ENCODE assay signal across 8 mouse cellular contexts in genomic region chr1:180226766-180227165, GRCm38 (mm10). TPM values are rescaled to one million over a fixed set of nuclear protein-coding genes. Genes with fewer than 3 reads are reported as not detected.
DNase-seq lines count a peak whose midpoint lies in the region; ATAC-seq and TF ChIP-seq lines count a peak whose summit lies in the region.

No protein-coding gene starts in this region.

- no peak for TF ChIP-seq EP300 in heart, adult 2 months (IDR thresholded peaks at IDR 0.05; ENCODE audit: insufficient read depth, low read depth, low read length)

- no peak for TF ChIP-seq POLR2A in heart, adult 2 months (IDR thresholded peaks at IDR 0.05; ENCODE audit: insufficient read depth, low read depth, low read length)

- WGBS in heart, embryonic 13.5 days, result 78% methylated on average over 3 of the region's 3 CpGs
- WGBS in heart, adult 2 months, result 80% methylated on average over 3 of the region's 3 CpGs
- WGBS in liver, embryonic 16.5 days (ENCODE audit: insufficient replicate concordance), result 73% methylated on average over 3 of the region's 3 CpGs

- H3K36me3 ChIP-seq in heart, embryonic 13.5 days, result peaks cover 16% of the 10 kb centered on the region; the same call in 1 of the 2 replicates
- H3K36me3 ChIP-seq in heart, adult 2 months (ENCODE audit: control insufficient read depth, insufficient read depth, low read length), result no peaks in the 10 kb centered on the region
- no peaks in the 10 kb centered on the region for H3K36me3 ChIP-seq in liver, embryonic 16.5 days (ENCODE audit: control insufficient read depth, insufficient read depth)

- H3K4me2 ChIP-seq in heart, embryonic 13.5 days, result peak overlapping the region; percentile 79
- peak overlapping the region; percentile 79 for H3K4me2 ChIP-seq in liver, embryonic 16.5 days (ENCODE audit: low read depth, low read length)

- ATAC-seq in heart, embryonic 13.5 days (ENCODE audit: extremely low read depth, insufficient number of reproducible peaks, low FRiP score, low TSS enrichment), result no peak
- no peak for ATAC-seq in liver, embryonic 16.5 days (ENCODE audit: low read depth)
- ATAC-seq in erythroid progenitor cell, adult 5-6 weeks (replicated peaks; ENCODE audit: low FRiP score, poor library complexity, severe bottlenecking), result no peak

- H3K4me3 ChIP-seq in heart, embryonic 13.5 days, result 0 out of 2 replicates have a peak overlapping the region, but pooled peaks have one; percentile 51
- no peak overlapping the region for H3K4me3 ChIP-seq in heart, adult 2 months
- H3K4me3 ChIP-seq in liver, embryonic 16.5 days (ENCODE audit: low read depth, low read length), result peak overlapping the region; percentile 69

- H3K9ac ChIP-seq in heart, embryonic 13.5 days, result peak overlapping the region; percentile 76
- no peak overlapping the region for H3K9ac ChIP-seq in heart, adult 2 months (ENCODE audit: low read depth, low read length)
- H3K9ac ChIP-seq in liver, embryonic 16.5 days (ENCODE audit: low read depth, low read length), result no peak overlapping the region

- H3K27ac ChIP-seq in heart, embryonic 13.5 days (replicated peaks), result peak overlapping the region; percentile 66
- H3K27ac ChIP-seq in heart, adult 2 months, result no peak overlapping the region
- H3K27ac ChIP-seq in liver, embryonic 16.5 days (ENCODE audit: low read length), result peak overlapping the region; percentile 87

- intact Hi-C loops in heart, adult 2 months (cut with DNase I), result no loop called here
- intact Hi-C loops in left cerebral cortex, postnatal 14 days (cut with DNase I), result no loop called here

- no peak for DNase-seq in heart, adult 2 months
- DNase-seq in thymus, postnatal 4 days, result peak; percentile 40
- DNase-seq in thymus, postnatal 0 days (ENCODE audit: low spot score), result no peak
- DNase-seq in yolk sac, embryonic 10.5 days (ENCODE audit: low spot score), result no peak
- no peak for DNase-seq in left cerebral cortex, postnatal 14 days (ENCODE audit: low spot score in 2 of 2)

- H3K27me3 ChIP-seq in heart, embryonic 13.5 days (replicated peaks), result no peaks in the 10 kb centered on the region; the same call in 1 of the 2 replicates
- no peaks in the 10 kb centered on the region for H3K27me3 ChIP-seq in heart, adult 2 months (ENCODE audit: control insufficient read depth, insufficient read depth, low read length)
- no peaks in the 10 kb centered on the region for H3K27me3 ChIP-seq in liver, embryonic 16.5 days (ENCODE audit: control insufficient read depth, insufficient read depth, low read depth, low read length)

- H3K9me3 ChIP-seq in heart, embryonic 13.5 days, result peaks cover 5% of the 10 kb centered on the region; the same call in 1 of the 2 replicates
- no peaks in the 10 kb centered on the region for H3K9me3 ChIP-seq in liver, embryonic 16.5 days (replicated peaks; ENCODE audit: control insufficient read depth, low read length)

- TF ChIP-seq CTCF in heart, adult 2 months (IDR thresholded peaks at IDR 0.05), result no peak

- H3K4me1 ChIP-seq in heart, embryonic 13.5 days, result peaks cover 15% of the 10 kb centered on the region
- no peaks in the 10 kb centered on the region for H3K4me1 ChIP-seq in heart, adult 2 months (ENCODE audit: control insufficient read depth, insufficient read depth, low read length)
- peaks cover 17% of the 10 kb centered on the region for H3K4me1 ChIP-seq in liver, embryonic 16.5 days (ENCODE audit: control insufficient read depth, low read depth, low read length)

- no peaks in the 10 kb centered on the region for H3K79me2 ChIP-seq in heart, adult 2 months (replicated peaks; ENCODE audit: control insufficient read depth, insufficient read depth, low read length)

RNA-seq across cellular contexts. Expression of gene Coq8a, which starts 27.4 kb away (rescaled TPM):
- 26.3 and 28.3 TPM in 2 replicates for polyA plus RNA-seq in heart, embryonic 13.5 days (2015; fragmentation: Nextera tagmentation; extraction: Ambion mirVana)
- 100 to 1,000 TPM; 783 to 919 TPM for total RNA-seq in heart, adult 2 months (2021)
- polyA plus RNA-seq in heart, adult 2 months (2012; rRNA removed), result 468 and 899 TPM in 2 replicates
- 12.6 and 14.1 TPM in 2 replicates for polyA plus RNA-seq in thymus, postnatal 0 days (2015; fragmentation: Nextera tagmentation; extraction: Ambion mirVana)
- polyA plus RNA-seq in liver, embryonic 16.5 days (2015; fragmentation: Nextera tagmentation; extraction: Ambion mirVana), result 37.0 and 43.7 TPM in 2 replicates
- 1.7 TPM in 1 of 2 replicates, not detected in the other for total RNA-seq in erythroid progenitor cell, adult 5-6 weeks (2015; ENCODE audit: low replicate concordance)
- 0.90 TPM in 1 of 2 replicates, not detected in the other for total RNA-seq in erythroid progenitor cell, adult 5-6 weeks (2017; ENCODE audit: low replicate concordance)
- 10 to 100 TPM; 31.3 to 34.9 TPM for total RNA-seq in left cerebral cortex, postnatal 14 days (2021)

RNA-seq across cellular contexts. Expression of gene Psen2, which starts 36.5 kb away (rescaled TPM):
- polyA plus RNA-seq in heart, embryonic 13.5 days (2015; fragmentation: Nextera tagmentation; extraction: Ambion mirVana), result 15.8 and 17.3 TPM in 2 replicates
- total RNA-seq in heart, adult 2 months (2021), result 10 to 100 TPM; 11.6 to 13.1 TPM
- polyA plus RNA-seq in heart, adult 2 months (2012; rRNA removed), result 30.5 and 35.8 TPM in 2 replicates
- 9.3 and 11.6 TPM in 2 replicates for polyA plus RNA-seq in thymus, postnatal 0 days (2015; fragmentation: Nextera tagmentation; extraction: Ambion mirVana)
- polyA plus RNA-seq in liver, embryonic 16.5 days (2015; fragmentation: Nextera tagmentation; extraction: Ambion mirVana), result 32.2 and 37.0 TPM in 2 replicates
- total RNA-seq in erythroid progenitor cell, adult 5-6 weeks (2015; ENCODE audit: low replicate concordance), result 4.2 and 12.6 TPM in 2 replicates
- 5.9 and 7.3 TPM in 2 replicates for total RNA-seq in erythroid progenitor cell, adult 5-6 weeks (2017; ENCODE audit: low replicate concordance)
- 10 to 100 TPM; 18.1 to 20.8 TPM for total RNA-seq in left cerebral cortex, postnatal 14 days (2021)

Comparison
In these comparisons a context has a peak if more than half of its experiments do, and no peak if none do; other contexts are left out.
1. RNA of gene Coq8a, which starts 27.4 kb away (polyA plus RNA-seq): 468 to 899 TPM in heart, adult 2 months; 37.0 to 43.7 TPM in liver, embryonic 16.5 days, 26.3 to 28.3 TPM in heart, embryonic 13.5 days and 12.6 to 14.1 TPM in thymus, postnatal 0 days; every median in the first group is over 10 times any median in the second.